In genomic region chr13:16341727-16342126, GRCm38 (mm10) we compare ENCODE assay signal across 18 mouse cellular contexts.
DNase-seq lines count a peak whose midpoint lies in the region; ATAC-seq lines count a peak whose summit lies in the region.
"Had no signal": no experiment of that assay in that cellular context is flagged by ENCODE, and none has a peak within 500 bp of the region (broad histone marks: within the 10 kb centered on the region; RNA-seq: fewer than 3 reads in every experiment).

No protein-coding gene starts in this region.

- H3K4me1 ChIP-seq in embryonic facial prominence, embryonic 14.5 days (ENCODE audit: control insufficient read depth, insufficient read depth, low read length), result 0 out of 2 replicates have a peak, but pooled peaks cover 8% of the 10 kb centered on the region
- H3K4me1 ChIP-seq in embryonic facial prominence, embryonic 10.5 days, result no peaks in the 10 kb centered on the region
- H3K4me1 ChIP-seq in lung, embryonic 16.5 days (replicated peaks; ENCODE audit: control insufficient read depth, insufficient read depth, low read length), result peaks cover 10% of the 10 kb centered on the region
- H3K4me1 ChIP-seq in forebrain, embryonic 10.5 days, result no peaks in the 10 kb centered on the region
- H3K4me1 ChIP-seq: forebrain, embryonic 12.5 days had no signal

- no peaks in the 10 kb centered on the region for H3K9me3 ChIP-seq in embryonic facial prominence, embryonic 14.5 days (ENCODE audit: control insufficient read depth, low read length)
- H3K9me3 ChIP-seq in embryonic facial prominence, embryonic 10.5 days, result no peaks in the 10 kb centered on the region
- no peaks in the 10 kb centered on the region for H3K9me3 ChIP-seq in lung, embryonic 16.5 days (ENCODE audit: control insufficient read depth, low read length)
- H3K9me3 ChIP-seq in forebrain, embryonic 10.5 days, result no peaks in the 10 kb centered on the region
- H3K9me3 ChIP-seq: embryonic facial prominence, embryonic 13.5 days; forebrain, embryonic 12.5 days had no signal

- DNase-seq in embryonic facial prominence, embryonic 14.5 days (ENCODE audit: low spot score), result peak; percentile 23
- DNase-seq in embryonic facial prominence, embryonic 10.5 days (ENCODE audit: low spot score), result no peak
- no peak for DNase-seq in lung, postnatal 25 days (ENCODE audit: low spot score)
- DNase-seq in 3T3-L1 (ENCODE audit: low read depth, low spot score), result peak; percentile 1
- DNase-seq in forebrain, embryonic 10.5 days (ENCODE audit: extremely low spot score, low spot score), result no peak
- DNase-seq: adrenal gland, postnatal 36 days; cerebellum, adult 11-12 months; cerebellum, adult 2 months; cerebellum, adult 9-10 months; cerebellum, postnatal 10 days; cerebellum, postnatal 25 days had no signal

- H3K27me3 ChIP-seq in embryonic facial prominence, embryonic 14.5 days (replicated peaks; ENCODE audit: control insufficient read depth, insufficient read depth, low read length), result no peaks in the 10 kb centered on the region
- H3K27me3 ChIP-seq in embryonic facial prominence, embryonic 10.5 days (replicated peaks; ENCODE audit: low read depth, poor library complexity, severe bottlenecking), result no peaks in the 10 kb centered on the region
- no peaks in the 10 kb centered on the region for H3K27me3 ChIP-seq in lung, embryonic 16.5 days (ENCODE audit: control insufficient read depth, insufficient read depth, low read depth, low read length)
- no peaks in the 10 kb centered on the region for H3K27me3 ChIP-seq in forebrain, embryonic 10.5 days (ENCODE audit: poor library complexity, severe bottlenecking)
- H3K27me3 ChIP-seq: embryonic facial prominence, embryonic 13.5 days; forebrain, embryonic 12.5 days; Patski had no signal

- no peak overlapping the region for H3K9ac ChIP-seq in embryonic facial prominence, embryonic 14.5 days (ENCODE audit: low read depth, low read length)
- no peak overlapping the region for H3K9ac ChIP-seq in lung, embryonic 16.5 days (ENCODE audit: low read length)
- H3K9ac ChIP-seq: embryonic facial prominence, embryonic 13.5 days; forebrain, embryonic 12.5 days had no signal

- H3K4me2 ChIP-seq in embryonic facial prominence, embryonic 14.5 days (ENCODE audit: low read depth, low read length), result no peak overlapping the region
- no peak overlapping the region for H3K4me2 ChIP-seq in lung, embryonic 16.5 days (ENCODE audit: low read depth, low read length)
- H3K4me2 ChIP-seq: embryonic facial prominence, embryonic 13.5 days; forebrain, embryonic 12.5 days had no signal

- no peak overlapping the region for H3K4me3 ChIP-seq in embryonic facial prominence, embryonic 14.5 days (ENCODE audit: low read depth, low read length)
- H3K4me3 ChIP-seq in embryonic facial prominence, embryonic 10.5 days, result no peak overlapping the region
- H3K4me3 ChIP-seq in lung, embryonic 16.5 days (ENCODE audit: low read length), result no peak overlapping the region
- H3K4me3 ChIP-seq in forebrain, embryonic 10.5 days, result no peak overlapping the region
- H3K4me3 ChIP-seq: embryonic facial prominence, embryonic 13.5 days; forebrain, embryonic 12.5 days had no signal

- no peaks in the 10 kb centered on the region for H3K36me3 ChIP-seq in embryonic facial prominence, embryonic 14.5 days (ENCODE audit: control insufficient read depth, insufficient read depth, low read length)
- H3K36me3 ChIP-seq in embryonic facial prominence, embryonic 10.5 days (replicated peaks), result no peaks in the 10 kb centered on the region
- H3K36me3 ChIP-seq in lung, embryonic 16.5 days (ENCODE audit: control insufficient read depth, insufficient read depth, low read length), result no peaks in the 10 kb centered on the region
- no peaks in the 10 kb centered on the region for H3K36me3 ChIP-seq in forebrain, embryonic 10.5 days (replicated peaks)
- H3K36me3 ChIP-seq: embryonic facial prominence, embryonic 13.5 days; forebrain, embryonic 12.5 days had no signal

- no peak overlapping the region for H3K27ac ChIP-seq in embryonic facial prominence, embryonic 14.5 days (replicated peaks; ENCODE audit: low read depth, low read length)
- no peak overlapping the region for H3K27ac ChIP-seq in embryonic facial prominence, embryonic 10.5 days (replicated peaks)
- no peak overlapping the region for H3K27ac ChIP-seq in lung, embryonic 16.5 days (ENCODE audit: low read length)
- no peak overlapping the region for H3K27ac ChIP-seq in forebrain, embryonic 10.5 days
- H3K27ac ChIP-seq: embryonic facial prominence, embryonic 13.5 days; forebrain, embryonic 12.5 days had no signal

- WGBS in embryonic facial prominence, embryonic 14.5 days, result 85% methylated on average over 1 of the region's 1 CpGs
- 83% methylated on average over 1 of the region's 1 CpGs for WGBS in embryonic facial prominence, embryonic 10.5 days
- 82% methylated on average over 1 of the region's 1 CpGs for whole genome bisulfite sequencing in lung, embryonic 16.5 days
- 95% methylated on average over 1 of the region's 1 CpGs for WGBS in forebrain, embryonic 10.5 days

- ATAC-seq in embryonic facial prominence, embryonic 14.5 days (ENCODE audit: low read depth), result no peak
- ATAC-seq in lung, embryonic 16.5 days (ENCODE audit: low read depth), result peak; percentile 65
- ATAC-seq: activated CD4-positive, CD25-positive, alpha-beta regulatory T cell, adult 4 months; forebrain, embryonic 14.5 days; forebrain, embryonic 16.5 days; Patski had no signal

Comparison
In these comparisons a context has a peak if more than half of its experiments do, and no peak if none do; other contexts are left out.
1. DNase-seq: peak in embryonic facial prominence, embryonic 14.5 days (single experiment) and 3T3-L1 (single experiment); none in embryonic facial prominence, embryonic 10.5 days (single experiment), lung, postnatal 25 days (single experiment) and forebrain, embryonic 10.5 days (single experiment).